Mouse (Mus musculus): Measurements from ENCODE around the gene Tapbpl. TPM values are rescaled to one million over a fixed set of nuclear protein-coding genes. Genes with fewer than 3 reads are reported as not detected.
"Not testable (repeated sequence)": the region's sequence is repeated elsewhere in the genome, so short reads cannot be mapped to it uniquely, and the experiment has no call there.

Tapbpl gene
- total RNA-seq, 1 experiment, result 4.2 TPM

GRCm38 (mm10) chr6:125271455-125272227 lies 40.0 kb upstream of the Tapbpl start:
- DNase-seq (ENCODE audit: low read depth, low spot score), result peak; percentile 95
- no peak for TF ChIP-seq CHD2 (IDR thresholded peaks at IDR 0.05; ENCODE audit: low read depth, low read length)
- peak; percentile 89 for TF ChIP-seq ZC3H11A (IDR thresholded peaks at IDR 0.05; ENCODE audit: borderline replicate concordance, low read depth, low read length)
- no peaks in the 10 kb centered on the region for H3K9me3 ChIP-seq (ENCODE audit: control insufficient read depth, insufficient read depth, low read depth, low read length)
- H3K27ac ChIP-seq (ENCODE audit: insufficient read depth, low read depth, low read length, poor library complexity, severe bottlenecking), result no peak overlapping the region
- H3K9ac ChIP-seq (ENCODE audit: insufficient read depth, low read depth, low read length, poor library complexity, severe bottlenecking), result peak overlapping the region; percentile 56; the same call in 1 of the 2 replicates
- peaks cover 0 to 4% of the 10 kb centered on the region in 2 experiments; a peak in 1 of 4 replicates for H3K4me1 ChIP-seq (ENCODE audit: control insufficient read depth in 2 of 2, insufficient read depth in 2 of 2, low read length in 2 of 2, poor library complexity in 1 of 2)
- H3K4me3 ChIP-seq (ENCODE audit: insufficient read depth in 1 of 2, low read depth in 1 of 2, low read length in 2 of 2, poor library complexity in 1 of 2, severe bottlenecking in 1 of 2), result no peak overlapping the region
- in situ Hi-C loops (cut with MboI; ENCODE audit: low sequenced_read_pairs in 2 of 2, unreplicated experiment in 2 of 2), result no loop called here
- no peaks in the 10 kb centered on the region for H3K36me3 ChIP-seq (ENCODE audit: control insufficient read depth, insufficient read depth, low read length, poor library complexity, severe bottlenecking)

- H3K9me3 ChIP-seq (ENCODE audit: control insufficient read depth, insufficient read depth, low read depth, low read length), result no peaks in the 10 kb centered on the region
- no peak overlapping the region for H3K27ac ChIP-seq (ENCODE audit: insufficient read depth, low read depth, low read length, poor library complexity, severe bottlenecking)
- in situ Hi-C loops (cut with MboI; ENCODE audit: low sequenced_read_pairs in 2 of 2, unreplicated experiment in 2 of 2), result no loop called here
- no peak overlapping the region for H3K4me3 ChIP-seq (ENCODE audit: insufficient read depth in 1 of 2, low read depth in 1 of 2, low read length in 2 of 2, poor library complexity in 1 of 2, severe bottlenecking in 1 of 2)
- TF ChIP-seq HCFC1 (IDR thresholded peaks at IDR 0.05; ENCODE audit: borderline replicate concordance, insufficient read depth, low read length) (no peak), ZNF384 (IDR thresholded peaks at IDR 0.05; ENCODE audit: low read depth, low read length) (no peak), CHD2 (IDR thresholded peaks at IDR 0.05; ENCODE audit: low read depth, low read length) (no peak), ZC3H11A (IDR thresholded peaks at IDR 0.05; ENCODE audit: borderline replicate concordance, low read depth, low read length) (no peak), MAFK (IDR thresholded peaks at IDR 0.05; ENCODE audit: insufficient read depth, low read depth, low read length) (no peak)
- no peak for DNase-seq (ENCODE audit: low read depth, low spot score)
- no peak overlapping the region for H3K9ac ChIP-seq (ENCODE audit: insufficient read depth, low read depth, low read length, poor library complexity, severe bottlenecking)
- H3K4me1 ChIP-seq (ENCODE audit: control insufficient read depth in 2 of 2, insufficient read depth in 2 of 2, low read length in 2 of 2, poor library complexity in 1 of 2), result peaks cover 0 to 4% of the 10 kb centered on the region in 2 experiments; a peak in 1 of 4 replicates
- no peaks in the 10 kb centered on the region for H3K36me3 ChIP-seq (ENCODE audit: control insufficient read depth, insufficient read depth, low read length, poor library complexity, severe bottlenecking)
Observed at GRCm38 (mm10) chr6:125268799-125269198, 37.1 kb upstream of the Tapbpl start.

- in situ Hi-C loops (cut with MboI; ENCODE audit: low sequenced_read_pairs in 2 of 2, unreplicated experiment in 2 of 2), result no loop called here
- no peak for TF ChIP-seq HCFC1 (IDR thresholded peaks at IDR 0.05; ENCODE audit: borderline replicate concordance, insufficient read depth, low read length)
- TF ChIP-seq ZNF384 (IDR thresholded peaks at IDR 0.05; ENCODE audit: low read depth, low read length), result no peak
- TF ChIP-seq ZC3H11A (IDR thresholded peaks at IDR 0.05; ENCODE audit: borderline replicate concordance, low read depth, low read length), result no peak
- no peak for TF ChIP-seq MAFK (IDR thresholded peaks at IDR 0.05; ENCODE audit: insufficient read depth, low read depth, low read length)
- TF ChIP-seq CHD2 (IDR thresholded peaks at IDR 0.05; ENCODE audit: low read depth, low read length), result no peak
- no peak for DNase-seq (ENCODE audit: low read depth, low spot score)
- H3K27ac ChIP-seq (ENCODE audit: insufficient read depth, low read depth, low read length, poor library complexity, severe bottlenecking), result no peak overlapping the region
- H3K36me3 ChIP-seq (ENCODE audit: control insufficient read depth, insufficient read depth, low read length, poor library complexity, severe bottlenecking), result no peaks in the 10 kb centered on the region
- H3K9me3 ChIP-seq (ENCODE audit: control insufficient read depth, insufficient read depth, low read depth, low read length), result no peaks in the 10 kb centered on the region
- H3K9ac ChIP-seq (ENCODE audit: insufficient read depth, low read depth, low read length, poor library complexity, severe bottlenecking), result no peak overlapping the region
- no peak overlapping the region for H3K4me3 ChIP-seq (ENCODE audit: insufficient read depth in 1 of 2, low read depth in 1 of 2, low read length in 2 of 2, poor library complexity in 1 of 2, severe bottlenecking in 1 of 2)
- peaks cover 0 to 4% of the 10 kb centered on the region in 2 experiments; a peak in 1 of 4 replicates for H3K4me1 ChIP-seq (ENCODE audit: control insufficient read depth in 2 of 2, insufficient read depth in 2 of 2, low read length in 2 of 2, poor library complexity in 1 of 2)
Observed at GRCm38 (mm10) chr6:125267469-125267868, 35.8 kb upstream of the Tapbpl start.

GRCm38 (mm10) chr6:125266600-125266999 lies 34.9 kb upstream of the Tapbpl start:
- in situ Hi-C loops (cut with MboI; ENCODE audit: low sequenced_read_pairs in 2 of 2, unreplicated experiment in 2 of 2); H3K4me1 ChIP-seq (ENCODE audit: control insufficient read depth in 2 of 2, insufficient read depth in 2 of 2, low read length in 2 of 2, poor library complexity in 1 of 2); H3K9ac ChIP-seq (ENCODE audit: insufficient read depth, low read depth, low read length, poor library complexity, severe bottlenecking); H3K36me3 ChIP-seq (ENCODE audit: control insufficient read depth, insufficient read depth, low read length, poor library complexity, severe bottlenecking); DNase-seq (ENCODE audit: low read depth, low spot score); H3K9me3 ChIP-seq (ENCODE audit: control insufficient read depth, insufficient read depth, low read depth, low read length); H3K27ac ChIP-seq (ENCODE audit: insufficient read depth, low read depth, low read length, poor library complexity, severe bottlenecking); H3K4me3 ChIP-seq (ENCODE audit: insufficient read depth in 1 of 2, low read depth in 1 of 2, low read length in 2 of 2, poor library complexity in 1 of 2, severe bottlenecking in 1 of 2): not testable (repeated sequence)

- Histone ChIP-seq H3K4me1 (ENCODE audit: control insufficient read depth in 2 of 2, insufficient read depth in 2 of 2, low read length in 2 of 2, poor library complexity in 1 of 2) (peaks cover 0 to 2% of the 10 kb centered on the region in 2 experiments; a peak in 1 of 4 replicates), H3K36me3 (ENCODE audit: control insufficient read depth, insufficient read depth, low read length, poor library complexity, severe bottlenecking) (no peaks in the 10 kb centered on the region), H3K4me3 (ENCODE audit: insufficient read depth in 1 of 2, low read depth in 1 of 2, low read length in 2 of 2, poor library complexity in 1 of 2, severe bottlenecking in 1 of 2) (no peak overlapping the region), H3K9me3 (ENCODE audit: control insufficient read depth, insufficient read depth, low read depth, low read length) (no peaks in the 10 kb centered on the region), H3K9ac (ENCODE audit: insufficient read depth, low read depth, low read length, poor library complexity, severe bottlenecking) (no peak overlapping the region), H3K27ac (ENCODE audit: insufficient read depth, low read depth, low read length, poor library complexity, severe bottlenecking) (no peak overlapping the region)
- no peak for DNase-seq (ENCODE audit: low read depth, low spot score)
- in situ Hi-C loops (cut with MboI; ENCODE audit: low sequenced_read_pairs in 2 of 2, unreplicated experiment in 2 of 2), result no loop called here
- no peak for TF ChIP-seq ZNF384 (IDR thresholded peaks at IDR 0.05; ENCODE audit: low read depth, low read length)
- no peak for TF ChIP-seq CHD2 (IDR thresholded peaks at IDR 0.05; ENCODE audit: low read depth, low read length)
- TF ChIP-seq MAFK (IDR thresholded peaks at IDR 0.05; ENCODE audit: insufficient read depth, low read depth, low read length), result no peak
- no peak for TF ChIP-seq ZC3H11A (IDR thresholded peaks at IDR 0.05; ENCODE audit: borderline replicate concordance, low read depth, low read length)
- TF ChIP-seq HCFC1 (IDR thresholded peaks at IDR 0.05; ENCODE audit: borderline replicate concordance, insufficient read depth, low read length), result no peak
Observed at GRCm38 (mm10) chr6:125266091-125266490, 34.4 kb upstream of the Tapbpl start.
